Mouse (Mus musculus) fibroblast of lung, adult 2 months (primary cell): ENCODE data around the gene Eif2ak3.

ENCODE experiments used
- DNase-seq: peaks from one replicate; pipeline ENCODE4 v3.0.0-alpha.2; 2011; ENCODE audit warnings: low read depth

The Eif2ak3 gene

DNA sequence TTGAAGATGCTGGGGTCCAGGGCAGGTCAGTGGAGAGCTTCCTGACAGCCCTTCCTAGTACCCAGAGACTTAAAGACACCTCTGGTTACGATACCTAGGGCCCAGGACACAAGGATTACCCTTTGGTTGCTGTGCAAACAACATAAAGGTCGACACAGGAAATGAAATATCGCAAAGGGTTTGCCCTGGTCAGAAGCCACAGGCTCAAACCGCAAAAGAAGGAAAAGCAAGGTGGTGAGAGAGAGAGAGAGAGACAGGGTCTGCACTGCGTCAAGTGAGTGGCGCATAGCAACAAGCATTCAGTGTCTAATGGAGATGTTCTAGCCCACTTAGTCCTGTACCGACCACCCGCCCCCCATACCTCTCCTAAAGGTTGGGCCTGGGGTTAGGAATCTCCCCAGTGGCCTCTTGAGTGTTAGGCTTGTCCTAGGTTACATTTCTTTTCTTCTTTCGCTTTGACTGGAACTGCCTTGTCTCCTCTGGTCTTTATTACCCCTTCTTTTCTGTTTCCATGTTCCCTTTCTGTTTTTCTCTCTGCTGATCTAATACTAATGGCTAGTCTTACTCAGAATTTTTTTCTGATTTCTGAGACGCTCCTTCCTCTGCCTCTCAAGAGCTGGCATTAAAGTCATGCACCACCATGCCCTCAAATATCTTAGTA, 13.0 kb upstream of the Eif2ak3 start:
- DNase-seq, result no peak

DNA sequence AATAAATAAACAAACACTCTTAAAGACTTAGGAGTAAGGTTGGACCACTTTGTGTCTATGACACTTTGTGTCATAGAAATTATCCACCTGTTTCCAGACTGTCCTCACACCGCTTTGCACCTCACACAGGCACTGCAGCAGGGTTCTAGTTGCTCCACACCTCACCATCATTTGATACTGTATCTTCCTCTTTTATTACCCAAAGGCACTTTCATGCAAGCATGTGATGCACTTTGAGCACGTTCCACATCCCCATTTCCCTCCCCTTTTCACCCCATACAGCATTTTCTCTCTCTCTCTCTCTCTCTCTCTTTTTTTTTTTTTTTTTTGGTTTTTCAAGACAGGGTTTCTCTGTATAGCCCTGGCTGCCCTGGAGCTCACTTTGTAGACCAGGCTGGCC, 7.0 kb upstream of the Eif2ak3 start:
- no peak for DNase-seq

DNA sequence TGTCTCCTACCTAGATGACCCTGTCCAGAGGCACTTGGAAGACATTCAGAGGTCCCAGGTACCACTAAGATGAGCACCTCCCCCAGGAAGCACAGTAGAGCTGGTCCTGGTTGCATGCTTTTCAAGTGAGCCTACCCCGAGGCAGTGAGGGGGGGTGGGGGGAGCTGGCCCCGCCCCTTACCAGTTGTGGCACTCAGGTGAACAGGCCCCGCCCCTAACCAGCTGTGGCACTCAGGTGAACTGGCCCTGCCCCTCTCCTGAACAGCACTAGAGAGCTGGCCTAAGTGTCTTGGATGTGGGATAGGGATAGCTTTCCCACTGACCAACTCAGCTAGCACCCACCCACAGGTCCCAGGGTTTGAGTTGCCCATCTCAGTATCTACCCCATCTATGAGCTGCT, 5.8 kb upstream of the Eif2ak3 start:
- no peak for DNase-seq

DNA sequence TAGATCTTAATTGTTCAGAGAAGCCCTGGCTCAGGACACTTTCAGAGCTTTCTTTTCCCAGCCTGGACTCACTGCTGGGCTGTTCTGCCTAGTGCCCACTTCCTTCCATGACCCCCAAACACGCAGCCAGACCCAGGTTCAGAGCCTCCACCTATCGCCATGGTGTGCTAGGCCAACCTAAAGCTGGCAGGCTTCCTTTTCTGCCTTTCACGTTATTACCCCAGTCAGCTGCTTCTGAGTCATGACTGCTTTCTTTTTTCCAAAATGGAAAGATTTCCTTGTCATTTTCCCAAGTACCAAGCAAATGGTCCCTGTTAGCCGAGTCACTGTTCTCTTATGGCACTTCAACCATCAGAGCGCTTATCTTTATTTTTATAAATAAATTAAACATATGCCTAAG, 4.0 kb upstream of the Eif2ak3 start:
- no peak for DNase-seq

DNA sequence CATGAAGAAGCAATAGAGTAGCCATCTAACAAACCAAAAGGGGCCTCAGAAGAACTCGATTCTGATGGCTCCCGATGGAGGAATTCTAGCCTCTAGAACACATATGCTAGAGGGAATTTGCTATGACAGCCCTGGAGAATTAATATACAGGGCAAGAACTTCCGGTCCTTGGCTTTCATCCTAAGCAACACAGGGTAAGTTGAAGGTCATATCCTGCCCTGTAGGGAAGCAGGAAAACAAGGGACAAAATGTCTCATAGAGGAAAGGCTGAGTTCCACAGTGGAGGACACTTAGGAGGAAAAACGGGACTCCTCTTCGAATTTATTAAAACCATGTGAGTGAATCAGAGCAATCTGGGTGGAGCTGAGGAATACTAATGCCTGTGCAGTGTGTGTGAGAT, 1.3 kb upstream of the Eif2ak3 start:
- no peak for DNase-seq

DNA sequence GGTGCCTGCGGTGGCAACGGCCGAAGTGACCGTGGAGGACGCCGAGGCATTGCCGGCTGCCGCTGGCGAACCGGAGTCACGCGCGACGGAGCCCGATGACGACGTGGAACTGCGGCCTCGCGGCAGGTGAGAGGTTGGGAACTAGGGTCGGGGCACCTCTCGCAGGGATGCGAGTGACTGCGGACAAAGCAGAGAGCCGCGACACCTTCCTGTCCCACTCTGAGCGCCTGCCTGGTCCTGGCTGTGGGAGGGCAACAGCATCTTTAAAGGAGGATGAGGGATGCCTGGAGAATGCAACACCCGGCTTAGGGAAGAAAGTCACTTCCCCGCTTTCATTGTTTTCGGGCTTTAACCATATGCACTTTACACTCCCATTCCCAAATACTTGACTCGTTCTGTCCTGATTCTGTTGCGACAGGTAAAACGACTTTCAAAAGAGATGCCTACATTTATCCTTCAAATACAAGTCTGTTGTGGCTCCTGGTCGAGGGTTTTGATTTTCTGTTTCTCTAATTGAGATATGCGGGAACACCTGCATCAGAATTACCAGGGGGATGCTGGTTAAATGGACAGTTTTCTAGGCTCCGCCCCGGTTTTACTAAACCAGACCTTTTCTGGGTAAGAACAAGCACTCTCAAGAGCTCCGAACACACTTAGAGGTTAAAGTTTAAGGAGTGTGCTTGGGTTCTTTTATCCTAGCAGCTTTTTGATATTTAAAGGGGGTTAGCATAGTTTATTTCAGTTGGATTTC, 756 bp downstream of the Eif2ak3 start:
- no peak for DNase-seq

DNA sequence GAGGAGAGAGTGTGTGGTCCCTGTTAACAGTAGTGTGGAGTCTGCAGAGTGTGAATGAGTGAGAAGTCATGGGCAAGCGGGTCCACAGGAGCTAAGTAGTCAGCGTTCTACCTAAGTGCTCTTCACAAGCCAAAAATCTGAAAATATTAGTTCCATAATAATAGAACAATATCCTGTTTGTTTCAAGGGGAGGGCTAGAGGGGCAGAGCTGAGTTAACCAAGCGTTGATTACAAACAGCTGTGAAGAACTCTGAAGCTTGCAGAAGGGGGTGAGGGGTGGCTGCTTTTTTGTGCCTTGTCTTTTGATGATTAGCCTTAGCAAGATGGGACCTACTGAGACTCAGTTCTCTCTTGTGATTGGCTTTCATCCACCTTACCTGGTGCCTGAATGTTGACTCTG, 3.1 kb downstream of the Eif2ak3 start:
- DNase-seq, result no peak

DNA sequence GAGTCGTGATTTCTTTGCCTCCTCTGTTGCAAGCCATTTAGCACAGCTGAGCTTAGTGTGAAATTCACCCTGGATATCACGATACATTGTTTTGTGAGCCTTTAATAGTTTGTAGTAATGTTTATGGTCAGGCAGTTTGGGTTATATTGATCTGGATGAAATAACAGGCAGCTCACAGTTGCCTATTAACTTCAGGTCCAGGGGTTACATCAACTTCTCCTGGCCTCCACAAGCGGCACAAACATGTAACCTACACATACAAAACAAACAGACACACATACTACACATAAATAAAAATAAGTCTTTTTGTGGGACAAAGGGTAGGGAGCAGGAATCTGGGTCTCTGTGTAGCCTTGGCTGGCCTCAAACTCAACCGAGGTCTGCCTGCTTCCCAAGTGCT, 9.1 kb downstream of the Eif2ak3 start:
- no peak for DNase-seq

DNA sequence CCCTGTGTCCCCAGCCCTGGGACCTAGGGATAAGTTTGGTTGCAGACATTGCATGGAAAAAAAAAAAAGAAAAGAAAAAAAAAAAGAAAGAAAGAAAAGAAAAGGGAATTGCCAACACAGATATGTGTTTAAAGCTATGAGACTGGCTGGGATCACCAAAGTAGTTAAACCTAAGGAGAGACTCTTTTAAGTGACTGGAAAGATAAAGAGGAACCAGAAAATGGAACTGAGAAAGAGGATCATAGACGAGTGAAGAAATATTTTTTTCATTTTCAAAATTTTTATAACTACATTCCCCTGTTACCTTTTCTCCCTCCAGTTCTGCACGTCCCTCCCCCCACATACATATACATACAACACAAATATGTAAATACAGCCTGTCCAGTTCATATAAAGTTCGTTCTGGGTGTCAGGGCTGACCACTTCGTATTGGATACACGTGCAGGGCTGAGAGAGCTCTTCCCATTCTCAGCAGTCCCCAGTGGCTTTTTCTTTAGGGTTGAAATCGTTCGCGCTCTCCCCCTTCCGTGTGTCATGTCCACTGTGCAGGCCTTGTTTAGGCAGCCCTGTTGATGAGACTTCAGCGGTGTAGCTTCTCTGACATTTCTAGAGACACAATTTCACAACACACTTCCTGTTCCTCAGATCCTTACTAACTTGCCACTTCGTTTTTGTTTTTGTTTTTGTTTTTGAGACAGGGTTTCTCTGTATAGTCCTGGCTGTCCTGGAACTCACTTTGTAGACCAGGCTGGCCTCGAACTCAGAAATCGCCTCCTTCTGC, 11.4 kb downstream of the Eif2ak3 start:
- DNase-seq, result no peak

DNA sequence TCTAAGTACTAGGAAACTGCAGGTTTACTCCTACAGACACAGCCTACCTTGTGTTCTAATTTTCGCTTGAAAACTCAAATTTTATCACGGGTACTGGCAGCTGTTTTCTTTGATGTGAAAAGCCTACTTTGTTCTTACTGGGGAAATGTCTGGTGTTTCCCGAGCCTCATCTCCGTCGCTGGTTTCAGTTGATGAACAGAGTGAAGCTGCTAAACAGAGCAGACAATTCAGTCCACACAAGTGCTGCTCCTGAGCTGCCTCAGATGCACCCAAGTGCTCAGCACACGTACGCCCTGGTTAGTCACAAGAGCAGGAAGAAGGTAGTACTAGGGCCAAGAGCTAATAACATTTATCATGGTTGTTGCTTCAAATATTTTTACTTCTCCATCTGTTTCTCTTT, 18.4 kb downstream of the Eif2ak3 start:
- DNase-seq, result no peak

DNA sequence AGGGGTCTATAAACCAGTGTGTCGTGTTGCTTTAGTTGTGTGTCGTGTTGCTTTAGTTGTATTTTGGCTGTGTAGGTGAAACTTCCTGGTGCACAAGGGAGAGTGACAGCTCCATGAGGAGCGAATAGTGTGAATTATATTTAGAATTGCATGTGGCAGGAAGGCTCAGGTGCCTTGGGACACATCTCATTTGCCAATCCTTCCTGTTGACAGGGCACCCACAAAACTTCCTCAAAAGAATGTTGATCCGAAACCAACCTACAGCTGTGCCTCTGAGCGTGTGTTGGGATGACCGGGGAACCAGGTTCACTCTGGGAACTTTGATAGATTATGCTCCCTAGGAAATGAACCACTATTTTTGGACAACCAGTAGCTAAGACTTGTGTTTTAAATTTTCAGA, 20.0 kb downstream of the Eif2ak3 start:
- DNase-seq, result no peak

DNA sequence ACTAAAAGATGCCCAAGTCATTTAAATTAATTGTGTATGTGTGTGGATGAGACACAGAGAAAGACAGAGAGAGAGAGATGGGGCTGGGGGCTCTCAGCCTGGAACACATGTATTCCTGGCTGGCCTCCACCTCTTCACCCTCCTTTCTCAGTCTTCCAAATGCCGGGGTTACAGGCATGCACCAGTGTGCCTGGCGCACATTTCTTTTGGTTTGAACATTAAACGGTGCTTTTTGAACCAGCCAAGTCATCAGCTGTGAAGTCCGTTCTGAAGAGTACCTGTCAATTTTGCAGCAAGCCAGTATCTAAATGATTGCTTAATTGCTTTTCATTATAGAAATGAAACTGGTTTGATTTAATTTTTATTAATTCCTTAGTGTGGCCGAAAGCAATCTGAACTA, 22.4 kb downstream of the Eif2ak3 start:
- no peak for DNase-seq

DNA sequence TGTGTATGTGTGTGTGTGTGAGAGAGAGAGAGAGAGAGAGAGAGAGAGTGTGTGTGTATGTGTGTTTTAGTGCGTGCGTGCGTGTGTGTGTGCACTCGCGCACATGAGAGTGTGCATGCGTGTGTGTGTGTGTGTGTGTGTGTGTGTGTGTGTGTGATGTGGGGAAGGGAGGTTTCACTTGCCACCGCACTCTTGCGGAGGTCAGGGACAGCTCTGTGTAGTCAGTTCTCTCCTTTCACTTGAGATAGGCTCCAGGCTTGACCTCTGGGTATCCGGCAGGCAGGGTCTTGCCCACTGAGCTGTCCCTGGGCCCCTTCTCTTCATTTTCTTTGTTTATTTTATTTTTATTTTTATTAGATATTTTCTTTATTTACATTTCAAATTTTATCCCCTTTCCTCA, 23.0 kb downstream of the Eif2ak3 start:
- DNase-seq, result no peak

DNA sequence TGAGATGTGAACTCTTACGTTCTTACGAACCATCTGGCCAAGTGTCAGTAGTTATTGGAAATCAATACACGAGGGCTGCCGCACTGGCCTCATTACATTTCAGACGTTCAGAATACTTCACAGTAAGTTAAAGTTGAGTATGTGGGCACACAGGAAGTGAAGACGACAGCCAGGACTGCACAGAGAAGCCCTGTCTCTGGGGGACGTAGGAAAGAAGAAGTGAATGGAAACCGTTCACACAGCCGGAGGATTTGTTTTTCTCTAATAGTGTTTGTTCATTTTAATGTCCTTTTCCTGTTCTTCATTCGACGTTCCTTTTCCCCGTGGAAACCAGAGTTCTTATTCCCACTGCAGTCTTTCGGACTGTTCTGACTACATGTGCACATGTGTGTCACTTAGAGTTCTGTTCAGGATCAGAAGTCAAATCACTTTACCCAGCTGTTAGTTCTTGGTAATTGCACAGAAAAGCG, 27.2 kb downstream of the Eif2ak3 start:
- no peak for DNase-seq

DNA sequence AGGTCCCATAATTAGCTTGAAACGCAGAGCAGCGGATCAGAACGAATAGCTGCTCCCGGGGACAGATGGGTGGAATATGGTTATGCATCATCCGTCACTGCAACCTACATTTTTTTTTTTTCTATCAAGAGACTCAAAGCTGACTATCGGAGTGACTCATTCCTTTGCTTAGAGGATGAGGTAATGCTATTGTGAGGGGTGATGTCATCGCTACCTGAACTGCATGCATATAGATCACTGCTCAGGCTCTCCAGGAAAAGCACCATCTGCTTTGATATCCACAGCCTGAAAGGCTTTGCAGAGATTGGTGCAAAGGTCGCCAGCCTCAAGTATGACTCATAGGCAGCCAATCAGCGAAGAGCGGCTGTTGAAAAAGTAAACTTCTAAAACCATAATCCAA, 27.8 kb downstream of the Eif2ak3 start:
- no peak for DNase-seq

DNA sequence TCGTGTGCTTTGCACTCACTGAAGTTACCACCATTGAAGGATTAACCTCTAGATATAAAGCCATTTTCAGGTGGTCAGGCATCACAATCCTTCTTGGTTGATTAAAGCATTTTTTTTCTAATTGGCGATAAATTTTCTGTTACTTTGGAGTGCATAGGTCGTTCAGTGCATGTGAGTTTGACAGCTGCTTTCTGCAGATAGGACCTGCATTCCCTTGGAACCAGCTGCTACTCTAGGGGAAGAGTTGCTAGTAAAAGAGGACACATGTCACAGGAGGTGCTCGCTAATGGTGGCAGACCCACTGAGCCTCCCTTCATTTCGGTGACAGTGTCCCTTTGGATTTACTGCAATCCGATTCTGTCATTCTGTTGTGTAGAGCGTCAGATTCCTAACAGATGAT, 28.3 kb downstream of the Eif2ak3 start:
- DNase-seq, result no peak

DNA sequence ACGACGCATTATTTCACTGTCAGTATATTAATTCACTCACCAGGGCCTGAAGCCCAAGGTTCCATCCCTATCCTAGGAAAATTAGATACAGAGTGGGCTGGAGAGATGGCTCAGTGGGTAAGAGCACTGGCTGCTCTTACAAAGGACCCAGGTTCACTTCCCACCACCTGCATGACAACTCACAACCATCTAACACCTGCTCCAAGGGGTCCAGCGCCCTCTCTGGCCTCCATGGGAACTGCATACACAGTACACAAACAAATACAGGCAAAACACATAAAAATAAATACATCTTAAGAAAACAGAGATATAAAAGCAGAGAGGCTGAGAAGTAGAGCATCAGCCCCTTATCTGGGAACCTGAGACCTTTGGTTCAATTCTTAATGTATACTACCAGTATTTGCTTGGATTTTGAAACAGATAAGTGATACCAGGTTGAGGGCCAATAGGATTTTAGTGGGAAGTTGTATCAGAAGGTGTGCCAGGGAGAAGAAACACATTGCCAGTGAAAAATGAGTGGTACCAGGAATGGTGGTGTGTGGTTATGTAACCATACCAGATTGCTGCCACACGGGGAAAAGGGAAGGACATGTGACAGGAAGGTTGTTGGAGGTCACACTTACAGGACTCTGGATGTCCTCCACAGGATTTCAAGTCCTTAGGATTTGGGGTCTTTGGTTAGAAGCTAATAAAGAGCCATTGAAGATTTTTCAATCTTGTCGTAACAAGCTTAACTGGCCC, 29.9 kb downstream of the Eif2ak3 start:
- no peak for DNase-seq

DNA sequence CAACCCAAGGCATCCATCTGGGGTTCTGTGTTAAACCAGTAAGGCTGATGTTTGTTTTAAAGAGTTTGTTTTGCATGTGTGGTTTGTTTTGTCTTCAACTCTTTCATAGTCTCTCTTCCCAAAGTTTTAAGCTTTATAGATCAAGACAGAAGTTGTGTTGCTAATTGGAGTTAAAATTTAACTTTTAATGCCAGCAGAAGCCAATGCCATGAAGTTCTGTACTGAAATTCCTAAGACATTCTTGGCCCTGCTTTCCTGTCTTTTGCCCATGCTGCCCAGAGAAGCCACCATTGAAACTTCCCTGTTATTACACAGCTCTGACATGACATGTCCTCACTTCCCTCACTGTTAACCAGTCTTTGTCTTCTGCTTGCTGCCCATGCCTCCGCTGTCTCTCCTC, 30.7 kb downstream of the Eif2ak3 start:
- DNase-seq, result no peak

DNA sequence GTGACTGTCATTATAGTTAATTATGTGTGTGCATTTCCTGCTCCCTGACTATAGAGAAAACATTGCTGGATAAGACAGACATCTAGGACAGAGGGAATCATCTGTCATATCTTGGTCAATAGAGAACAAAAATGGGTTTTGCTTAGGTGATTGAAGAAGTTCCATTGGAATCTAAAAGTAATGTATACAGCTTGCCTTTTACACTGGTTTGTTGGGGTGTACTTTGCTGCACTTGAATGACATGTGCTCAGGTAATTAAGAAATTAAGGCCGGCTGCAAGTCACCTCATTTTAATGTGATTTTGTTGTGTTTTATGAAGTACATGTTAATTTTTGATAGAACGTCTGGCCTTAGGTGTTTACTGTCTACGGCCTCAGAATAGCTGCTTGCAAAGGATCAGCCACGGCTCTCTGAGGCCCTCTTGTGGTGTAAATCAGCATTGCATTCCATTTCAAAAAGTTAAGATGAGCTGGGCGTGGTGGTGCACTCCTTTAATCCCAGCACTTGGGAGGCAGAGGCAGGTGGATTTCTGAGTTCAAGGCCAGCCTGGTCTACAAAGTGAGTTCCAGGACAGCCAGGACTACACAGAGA, 36.5 kb downstream of the Eif2ak3 start:
- DNase-seq, result peak; percentile 57

DNA sequence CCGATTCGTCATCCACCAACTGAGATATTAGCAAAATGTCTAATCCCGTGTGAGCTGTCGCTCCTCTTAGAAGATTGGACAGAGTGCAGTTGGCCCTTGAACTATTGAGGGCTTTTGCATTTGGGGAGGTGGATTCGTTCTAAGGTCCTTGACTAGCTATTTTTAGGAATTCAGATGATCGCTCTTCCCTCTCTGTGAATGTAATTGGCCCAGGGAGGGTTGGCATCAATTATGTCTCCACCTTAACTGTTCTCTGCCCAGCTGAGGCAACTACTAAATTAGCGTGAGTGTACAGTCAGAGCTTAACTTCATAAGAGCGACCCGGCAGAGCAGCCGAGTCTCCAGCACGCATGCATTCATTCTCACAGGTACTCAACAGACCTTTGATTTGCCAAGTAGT, 43.7 kb downstream of the Eif2ak3 start:
- no peak for DNase-seq

DNA sequence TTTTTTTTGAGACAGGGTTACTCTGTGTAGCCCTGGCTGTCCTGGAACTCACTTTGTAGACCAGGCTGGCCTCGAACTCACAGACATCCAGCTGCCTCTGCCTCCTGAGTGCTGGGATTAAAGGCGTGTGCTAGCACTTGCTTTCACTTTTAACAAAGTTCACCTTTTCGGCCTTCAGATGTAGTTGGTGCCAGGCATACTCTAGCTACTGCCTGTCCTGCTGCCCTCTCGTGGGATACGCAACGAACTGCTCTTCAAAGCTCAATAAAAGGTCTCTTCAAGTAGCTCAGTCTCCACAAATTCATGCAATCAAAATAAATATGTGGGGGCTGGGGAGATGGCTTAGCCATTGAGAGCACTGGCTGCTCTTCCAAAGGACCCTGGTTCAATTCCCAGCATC, 53.9 kb downstream of the Eif2ak3 start:
- DNase-seq, result no peak

DNA sequence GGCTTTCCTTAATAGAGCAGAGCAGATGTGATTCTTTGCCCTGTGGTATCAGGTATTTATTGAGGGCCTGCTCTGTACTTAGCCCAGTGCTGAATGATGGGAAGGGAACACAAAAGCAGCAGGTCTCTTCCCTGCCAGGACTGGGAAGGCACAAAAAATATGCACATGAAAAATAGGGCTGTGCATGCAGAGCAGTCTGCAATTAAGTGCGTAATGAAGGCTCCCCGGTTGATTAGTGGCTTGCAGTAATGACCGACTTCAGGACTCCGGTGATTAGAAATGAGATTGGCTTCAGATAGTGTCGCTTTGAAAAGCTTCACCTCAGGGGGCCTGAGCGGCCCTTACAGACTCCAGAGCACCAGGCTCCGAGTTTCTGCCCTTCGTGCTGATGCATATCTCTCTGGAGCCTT, 55.3 kb downstream of the Eif2ak3 start:
- DNase-seq, result no peak
